Mouse (Mus musculus) heart, postnatal 14 days (tissue): ENCODE data around the gene Phrf1. TPM values are rescaled to one million over a fixed set of nuclear protein-coding genes. Genes with fewer than 3 reads are reported as not detected.

Source experiments
- DNase-seq, 2 experiments: peaks; one replicate each; pipeline ENCODE4 v3.0.0; 2021 to 2022
- intact Hi-C: fragments of 180-260 bp; cut with DNase I; formaldehyde crosslinking; loops from one replicate; pipeline ENCODE4 v1.15.1; 2025
- total RNA-seq, 2 experiments: library from RNA; stranded (reverse); gene quantifications; 2 replicates each; pipeline ENCODE4 v1.2.3; 2021

Gene Phrf1
- total RNA-seq, 2 experiments from 2014 or later = 43.4 to 44.3 TPM

GRCm38 (mm10) chr7:141210606-141211131 is 17.9 kb upstream of the Phrf1 start:
- intact Hi-C loops = no loop called here
- no peak for DNase-seq

GRCm38 (mm10) chr7:141213133-141213532 is 15.5 kb upstream of the Phrf1 start:
- DNase-seq = no peak
- intact Hi-C loops = no loop called here

- DNase-seq = no peak
- intact Hi-C loops = no loop called here
These were observed 14.9 kb upstream of the Phrf1 start, which contains the start of gene Lmntd2 for GRCm38 (mm10) chr7:141213605-141214235. Gene Lmntd2 (minus strand): TSS chr7:141214080.

- no peak for DNase-seq
- intact Hi-C loops = no loop called here
These were observed 14.3 kb upstream of the Phrf1 start for GRCm38 (mm10) chr7:141214310-141214709.

GRCm38 (mm10) chr7:141215101-141215879 is 13.3 kb upstream of the Phrf1 start, which contains the start of gene Rassf7:
Gene Rassf7 (plus strand): TSS chr7:141215860.
- peak; percentile 81 to 85 for DNase-seq
- intact Hi-C loops = no loop called here

- DNase-seq = peak in 1 of 2 experiments; percentile 38
- intact Hi-C loops = no loop called here
These were observed 12.5 kb upstream of the Phrf1 start for GRCm38 (mm10) chr7:141215880-141216733.

GRCm38 (mm10) chr7:141216894-141217293 is 11.7 kb upstream of the Phrf1 start:
- intact Hi-C loops = no loop called here
- no peak for DNase-seq

- no peak for DNase-seq
- intact Hi-C loops = no loop called here
These were observed 11.1 kb upstream of the Phrf1 start for GRCm38 (mm10) chr7:141217343-141218013.

- DNase-seq = no peak
- intact Hi-C loops = no loop called here
These were observed 10.4 kb upstream of the Phrf1 start for GRCm38 (mm10) chr7:141218141-141218540.

GRCm38 (mm10) chr7:141218557-141219133 is 9.9 kb upstream of the Phrf1 start:
- no peak for DNase-seq
- intact Hi-C loops = no loop called here

GRCm38 (mm10) chr7:141219558-141220099 is 9.0 kb upstream of the Phrf1 start:
- intact Hi-C loops = loop anchor here (10.0 kb wide), 1 partner anchor 55 kb away; no protein-coding TSS in a partner anchor
- no peak for DNase-seq

GRCm38 (mm10) chr7:141220377-141220776 is 8.2 kb upstream of the Phrf1 start:
- DNase-seq = no peak
- intact Hi-C loops = loop anchor here (10.0 kb wide), 1 partner anchor 56 kb away; no protein-coding TSS in a partner anchor

- peak; percentile 96 for DNase-seq
- intact Hi-C loops = loop anchor here (10.0 kb wide), 1 partner anchor 57 kb away; no protein-coding TSS in a partner anchor
These were observed 7.1 kb upstream of the Phrf1 start for GRCm38 (mm10) chr7:141221249-141222125.

- no peak for DNase-seq
- intact Hi-C loops = loop anchor here (10.0 kb wide), 1 partner anchor 57 kb away; no protein-coding TSS in a partner anchor
These were observed 6.5 kb upstream of the Phrf1 start for GRCm38 (mm10) chr7:141222126-141222467.

- intact Hi-C loops = loop anchor here (10.0 kb wide), 1 partner anchor 58 kb away; no protein-coding TSS in a partner anchor
- DNase-seq = no peak
These were observed 5.8 kb upstream of the Phrf1 start for GRCm38 (mm10) chr7:141222696-141223215.

- intact Hi-C loops = loop anchor here (5.0 to 10.0 kb wide), 2 partner anchors 62 to 136 kb away; no protein-coding TSS in a partner anchor
- DNase-seq = no peak
These were observed 2.0 kb upstream of the Phrf1 start for GRCm38 (mm10) chr7:141226535-141226934.

GRCm38 (mm10) chr7:141227796-141228195 is 788 bp upstream of the Phrf1 start:
- no peak for DNase-seq
- intact Hi-C loops = loop anchor here (5.0 to 10.0 kb wide), 2 partner anchors 63 to 135 kb away; no protein-coding TSS in a partner anchor

- no peak for DNase-seq
- intact Hi-C loops = loop anchor here (5.0 to 10.0 kb wide), 3 partner anchors 65 to 295 kb away; no protein-coding TSS in a partner anchor
These were observed 1.1 kb downstream of the Phrf1 start for GRCm38 (mm10) chr7:141229702-141230101.
